Mouse (Mus musculus): Measurements from ENCODE around the gene B020031M17Rik. TPM values are rescaled to one million over a fixed set of nuclear protein-coding genes. Genes with fewer than 3 reads are reported as not detected.
"Not testable (repeated sequence)": the region's sequence is repeated elsewhere in the genome, so short reads cannot be mapped to it uniquely, and the experiment has no call there.

Gene B020031M17Rik
- 0.15 TPM for polyA plus RNA-seq (2012; fragmentation: generic; extraction: Trizol)
- long read RNA-seq, experiment 1: 0 reads
- long read RNA-seq, experiment 2: 0 reads

DNA sequence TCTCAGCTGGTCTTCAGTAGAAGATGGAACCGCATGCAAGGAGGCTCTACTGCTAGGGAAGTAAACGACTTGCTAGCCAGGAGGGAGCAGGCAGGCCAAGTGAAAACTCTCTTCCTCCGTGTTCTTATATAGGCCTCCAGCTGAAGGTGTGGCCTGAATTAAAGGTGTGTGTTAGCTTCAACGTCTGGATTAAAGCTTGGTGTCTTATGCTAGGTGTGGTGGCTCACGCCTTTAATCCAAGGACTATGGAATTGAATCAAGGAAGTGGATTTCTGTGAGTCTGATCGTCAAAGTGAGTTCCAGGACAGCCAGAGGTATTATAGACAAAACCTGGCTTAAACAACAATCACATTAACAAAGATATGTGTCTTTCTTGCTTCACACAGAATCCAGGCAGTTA, at the start of gene B020031M17Rik:
B020031M17Rik (minus strand) TSS at position 101 of the 400 bp plus-strand sequence.
- not testable (repeated sequence) for H3K36me3 ChIP-seq (ENCODE audit: control insufficient read depth, insufficient read depth); H3K27me3 ChIP-seq (ENCODE audit: control insufficient read depth, insufficient read depth, insufficient read length); H3K79me2 ChIP-seq (ENCODE audit: control insufficient read depth, insufficient read depth)

DNA sequence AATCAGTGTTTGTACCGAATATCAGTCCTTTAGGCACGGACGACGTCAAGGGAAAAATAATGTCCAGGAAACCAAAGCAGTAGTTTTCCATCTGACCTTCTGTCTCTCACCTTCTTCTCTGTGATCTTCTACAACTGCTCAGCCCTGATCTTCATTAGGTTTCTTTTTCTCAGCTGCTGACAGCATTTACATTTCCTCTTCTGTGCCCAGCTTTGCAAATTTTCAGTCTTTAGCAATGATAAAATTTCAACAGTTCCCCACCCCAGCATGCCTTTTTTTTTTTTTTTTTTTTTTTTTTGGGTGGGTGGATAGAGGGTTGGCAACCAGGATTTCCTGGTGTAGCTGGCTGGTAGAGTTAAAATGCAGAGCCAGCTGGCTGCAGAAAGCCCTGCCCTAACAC, 48.6 kb upstream of the B020031M17Rik start:
- not testable (repeated sequence) for H3K27me3 ChIP-seq (ENCODE audit: control insufficient read depth, insufficient read depth, insufficient read length); H3ac ChIP-seq (ENCODE audit: control insufficient read depth, insufficient read length, low read depth); H3K79me2 ChIP-seq (ENCODE audit: control insufficient read depth, insufficient read depth); H3K79me3 ChIP-seq (ENCODE audit: low read depth); H3K4me3 ChIP-seq (ENCODE audit: insufficient read depth, poor library complexity, severe bottlenecking); H3K36me3 ChIP-seq (ENCODE audit: control insufficient read depth, insufficient read depth)

More for the DNA sequence above, at the start of gene B020031M17Rik:
- H3ac ChIP-seq (ENCODE audit: control insufficient read depth, insufficient read length, low read depth); H3K79me3 ChIP-seq (ENCODE audit: low read depth); H3K4me3 ChIP-seq (ENCODE audit: insufficient read depth, poor library complexity, severe bottlenecking): not testable (repeated sequence)

GRCm38 (mm10) chr13:119998442-119999086, 48.0 kb upstream of the B020031M17Rik start:
- not testable (repeated sequence) for H3K27me3 ChIP-seq (ENCODE audit: control insufficient read depth, insufficient read depth, insufficient read length); H3ac ChIP-seq (ENCODE audit: control insufficient read depth, insufficient read length, low read depth); H3K79me3 ChIP-seq (ENCODE audit: low read depth); H3K79me2 ChIP-seq (ENCODE audit: control insufficient read depth, insufficient read depth); H3K4me3 ChIP-seq (ENCODE audit: insufficient read depth, poor library complexity, severe bottlenecking); H3K36me3 ChIP-seq (ENCODE audit: control insufficient read depth, insufficient read depth)

GRCm38 (mm10) chr13:119991917-119992496, 41.4 kb upstream of the B020031M17Rik start:
- H3K36me3 ChIP-seq (ENCODE audit: control insufficient read depth, insufficient read depth); H3K79me2 ChIP-seq (ENCODE audit: control insufficient read depth, insufficient read depth); H3K27me3 ChIP-seq (ENCODE audit: control insufficient read depth, insufficient read depth, insufficient read length): not testable (repeated sequence)

DNA sequence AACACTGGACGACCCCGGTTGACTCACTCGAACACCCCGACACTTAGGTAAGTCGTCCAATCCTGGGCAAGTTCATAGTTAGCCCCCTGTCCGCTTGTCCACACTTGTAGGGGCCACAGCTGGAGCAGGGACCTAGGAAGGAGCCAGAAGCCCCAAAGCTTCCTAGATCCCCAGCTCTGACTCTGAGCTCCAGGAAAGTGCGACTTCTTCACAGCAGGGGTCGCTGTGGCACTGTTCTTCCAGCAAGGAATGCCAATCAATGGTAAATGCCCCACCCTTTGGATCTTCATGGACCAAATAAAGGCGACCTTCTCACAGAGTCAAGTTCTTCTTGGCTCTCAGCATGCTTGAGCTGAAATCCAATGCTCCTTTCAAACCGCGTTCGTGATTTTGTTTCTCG, 40.7 kb upstream of the B020031M17Rik start:
- H3K79me2 ChIP-seq (ENCODE audit: control insufficient read depth, insufficient read depth); H3ac ChIP-seq (ENCODE audit: control insufficient read depth, insufficient read length, low read depth); H3K36me3 ChIP-seq (ENCODE audit: control insufficient read depth, insufficient read depth); H3K27me3 ChIP-seq (ENCODE audit: control insufficient read depth, insufficient read depth, insufficient read length); H3K4me3 ChIP-seq (ENCODE audit: insufficient read depth, poor library complexity, severe bottlenecking); H3K79me3 ChIP-seq (ENCODE audit: low read depth): not testable (repeated sequence)

More at GRCm38 (mm10) chr13:119991917-119992496, 41.4 kb upstream of the B020031M17Rik start:
- H3ac ChIP-seq (ENCODE audit: control insufficient read depth, insufficient read length, low read depth); H3K79me3 ChIP-seq (ENCODE audit: low read depth); H3K4me3 ChIP-seq (ENCODE audit: insufficient read depth, poor library complexity, severe bottlenecking): not testable (repeated sequence)

DNA sequence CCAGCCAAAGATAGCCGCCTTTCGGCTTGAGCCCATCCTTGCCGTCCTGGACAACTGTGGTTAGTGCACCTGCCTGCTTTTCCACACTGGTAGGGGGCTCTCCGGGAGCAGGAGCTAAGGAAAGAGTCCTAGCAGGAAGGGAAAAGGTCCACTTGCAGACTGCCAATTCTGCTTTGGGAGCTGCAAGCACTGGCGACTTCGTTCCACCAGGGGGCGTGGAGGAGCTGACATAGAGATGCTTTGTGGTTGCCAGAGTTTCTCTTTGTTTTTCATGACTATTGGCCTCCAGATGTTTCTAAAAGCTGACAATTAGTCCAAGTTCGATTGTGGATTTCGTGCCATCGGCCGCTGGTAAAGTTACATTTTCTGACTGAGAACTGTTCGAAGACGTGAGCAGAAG, 18.6 kb upstream of the B020031M17Rik start:
- H3K4me3 ChIP-seq (ENCODE audit: insufficient read depth, poor library complexity, severe bottlenecking); H3K79me2 ChIP-seq (ENCODE audit: control insufficient read depth, insufficient read depth); H3K79me3 ChIP-seq (ENCODE audit: low read depth); H3ac ChIP-seq (ENCODE audit: control insufficient read depth, insufficient read length, low read depth); H3K36me3 ChIP-seq (ENCODE audit: control insufficient read depth, insufficient read depth); H3K27me3 ChIP-seq (ENCODE audit: control insufficient read depth, insufficient read depth, insufficient read length): not testable (repeated sequence)

- not testable (repeated sequence) for H3K79me2 ChIP-seq (ENCODE audit: control insufficient read depth, insufficient read depth); H3K36me3 ChIP-seq (ENCODE audit: control insufficient read depth, insufficient read depth); H3ac ChIP-seq (ENCODE audit: control insufficient read depth, insufficient read length, low read depth); H3K79me3 ChIP-seq (ENCODE audit: low read depth); H3K27me3 ChIP-seq (ENCODE audit: control insufficient read depth, insufficient read depth, insufficient read length); H3K4me3 ChIP-seq (ENCODE audit: insufficient read depth, poor library complexity, severe bottlenecking)
Measured at GRCm38 (mm10) chr13:119968193-119968592, 17.6 kb upstream of the B020031M17Rik start.

DNA sequence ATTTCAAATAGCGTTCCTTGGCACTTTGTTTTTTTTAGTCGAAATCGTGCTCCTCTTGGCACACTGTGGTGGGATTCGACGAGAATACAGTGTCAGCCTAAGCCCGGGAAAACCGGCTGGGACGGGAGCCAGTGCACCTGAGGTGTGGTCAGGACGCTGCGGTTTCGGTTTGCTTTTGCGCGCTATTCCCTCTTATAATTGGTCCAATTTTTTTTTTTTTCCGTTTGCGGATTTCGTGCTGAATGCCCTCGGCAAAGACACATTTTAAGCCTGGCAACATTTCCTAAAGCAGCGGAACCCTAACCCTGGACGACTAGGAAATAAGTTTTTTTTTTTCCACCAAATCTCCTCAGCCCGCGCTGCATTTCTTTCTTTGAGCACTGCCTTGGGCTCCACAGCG, 15.4 kb upstream of the B020031M17Rik start:
- not testable (repeated sequence) for H3K79me2 ChIP-seq (ENCODE audit: control insufficient read depth, insufficient read depth); H3K79me3 ChIP-seq (ENCODE audit: low read depth); H3ac ChIP-seq (ENCODE audit: control insufficient read depth, insufficient read length, low read depth); H3K36me3 ChIP-seq (ENCODE audit: control insufficient read depth, insufficient read depth); H3K4me3 ChIP-seq (ENCODE audit: insufficient read depth, poor library complexity, severe bottlenecking); H3K27me3 ChIP-seq (ENCODE audit: control insufficient read depth, insufficient read depth, insufficient read length)

- not testable (repeated sequence) for H3K79me2 ChIP-seq (ENCODE audit: control insufficient read depth, insufficient read depth); H3K4me3 ChIP-seq (ENCODE audit: insufficient read depth, poor library complexity, severe bottlenecking); H3K79me3 ChIP-seq (ENCODE audit: low read depth); H3K27me3 ChIP-seq (ENCODE audit: control insufficient read depth, insufficient read depth, insufficient read length); H3ac ChIP-seq (ENCODE audit: control insufficient read depth, insufficient read length, low read depth); H3K36me3 ChIP-seq (ENCODE audit: control insufficient read depth, insufficient read depth)
Measured at GRCm38 (mm10) chr13:119965302-119965952, 14.8 kb upstream of the B020031M17Rik start.

- not testable (repeated sequence) for H3ac ChIP-seq (ENCODE audit: control insufficient read depth, insufficient read length, low read depth); H3K79me2 ChIP-seq (ENCODE audit: control insufficient read depth, insufficient read depth); H3K79me3 ChIP-seq (ENCODE audit: low read depth); H3K36me3 ChIP-seq (ENCODE audit: control insufficient read depth, insufficient read depth); H3K4me3 ChIP-seq (ENCODE audit: insufficient read depth, poor library complexity, severe bottlenecking); H3K27me3 ChIP-seq (ENCODE audit: control insufficient read depth, insufficient read depth, insufficient read length)
Measured at GRCm38 (mm10) chr13:119962856-119963255, 12.2 kb upstream of the B020031M17Rik start.

- H3K27me3 ChIP-seq (ENCODE audit: control insufficient read depth, insufficient read depth, insufficient read length); H3K4me3 ChIP-seq (ENCODE audit: insufficient read depth, poor library complexity, severe bottlenecking); H3ac ChIP-seq (ENCODE audit: control insufficient read depth, insufficient read length, low read depth); H3K36me3 ChIP-seq (ENCODE audit: control insufficient read depth, insufficient read depth); H3K79me2 ChIP-seq (ENCODE audit: control insufficient read depth, insufficient read depth); H3K79me3 ChIP-seq (ENCODE audit: low read depth): not testable (repeated sequence)
Measured at GRCm38 (mm10) chr13:119955567-119955966, 5.0 kb upstream of the B020031M17Rik start.
